ENCODE assay signal across 8 mouse cellular contexts in the genomic region with DNA sequence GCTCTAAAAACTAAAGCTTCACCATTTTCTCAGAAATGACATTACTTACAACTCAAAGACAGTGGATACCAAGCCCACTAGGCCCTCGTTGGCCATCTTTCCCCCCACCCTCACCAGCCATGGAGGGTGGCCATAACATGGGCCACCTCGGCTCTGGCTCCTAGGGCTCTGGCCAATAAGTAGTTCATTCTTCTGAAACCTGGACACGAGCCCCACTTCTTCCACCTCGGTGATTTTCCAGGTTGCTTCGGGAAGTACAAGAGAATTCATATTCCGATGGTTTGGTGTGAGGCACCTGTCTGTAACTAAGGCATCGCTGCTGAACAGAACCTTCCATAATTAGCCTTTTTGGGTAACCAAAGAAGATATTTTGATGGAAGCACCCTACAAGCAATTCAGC.
DNase-seq lines count a peak whose midpoint lies in the region; ATAC-seq lines count a peak whose summit lies in the region.

No protein-coding gene starts in this region.

- H3K27ac ChIP-seq in lung, embryonic 16.5 days (ENCODE audit: low read length) = peak overlapping the region; percentile 83; the same call in 1 of the 2 replicates
- no peak overlapping the region for H3K27ac ChIP-seq in hindbrain, embryonic 11.5 days (ENCODE audit: low read depth, low read length)
- peak overlapping the region; percentile 94 for H3K27ac ChIP-seq in midbrain, embryonic 10.5 days (replicated peaks)

- ATAC-seq in lung, embryonic 16.5 days (ENCODE audit: low read depth) = no peak
- no peak for ATAC-seq in hindbrain, embryonic 11.5 days (ENCODE audit: low FRiP score)

- H3K9me3 ChIP-seq in lung, embryonic 16.5 days (ENCODE audit: control insufficient read depth, low read length) = no peaks in the 10 kb centered on the region
- H3K9me3 ChIP-seq in hindbrain, embryonic 11.5 days (ENCODE audit: control insufficient read depth, low read length) = no peaks in the 10 kb centered on the region
- no peaks in the 10 kb centered on the region for H3K9me3 ChIP-seq in midbrain, embryonic 10.5 days (replicated peaks)

- no peak for DNase-seq in lung, postnatal 36 days
- peak; percentile 49 to 53 for DNase-seq in cerebellum, adult 18-20 months
- DNase-seq in hindbrain, embryonic 11.5 days (ENCODE audit: low spot score) = no peak
- DNase-seq in midbrain, embryonic 10.5 days (ENCODE audit: low spot score) = no peak
- no peak for DNase-seq in urinary bladder, postnatal 25 days (ENCODE audit: low spot score)
- no peak for DNase-seq in urinary bladder, postnatal 36 days (ENCODE audit: low spot score in 2 of 2)
- no peak for DNase-seq in right cerebral cortex, postnatal 4 days

- peak overlapping the region; percentile 66 for H3K4me2 ChIP-seq in lung, embryonic 16.5 days (ENCODE audit: low read depth, low read length)
- peak overlapping the region; percentile 75 for H3K4me2 ChIP-seq in hindbrain, embryonic 11.5 days (replicated peaks; ENCODE audit: low read depth, low read length)

- 39% methylated on average over 7 of the region's 7 CpGs for whole genome bisulfite sequencing in lung, embryonic 16.5 days
- WGBS in hindbrain, embryonic 11.5 days = 72% methylated on average over 7 of the region's 7 CpGs
- 72% methylated on average over 7 of the region's 7 CpGs for WGBS in midbrain, embryonic 10.5 days

- no peaks in the 10 kb centered on the region for H3K27me3 ChIP-seq in lung, embryonic 16.5 days (ENCODE audit: control insufficient read depth, insufficient read depth, low read depth, low read length)
- H3K27me3 ChIP-seq in hindbrain, embryonic 11.5 days (ENCODE audit: control insufficient read depth, insufficient read depth, low read length) = no peaks in the 10 kb centered on the region
- peaks cover 20% of the 10 kb centered on the region; the same call in 1 of the 2 replicates for H3K27me3 ChIP-seq in midbrain, embryonic 10.5 days (ENCODE audit: low read depth, poor library complexity, severe bottlenecking)

- peak overlapping the region; percentile 83 for H3K9ac ChIP-seq in lung, embryonic 16.5 days (ENCODE audit: low read length)
- H3K9ac ChIP-seq in hindbrain, embryonic 11.5 days (ENCODE audit: low read depth, low read length) = peak overlapping the region; percentile 71

- H3K36me3 ChIP-seq in lung, embryonic 16.5 days (ENCODE audit: control insufficient read depth, insufficient read depth, low read length) = no peaks in the 10 kb centered on the region
- no peaks in the 10 kb centered on the region for H3K36me3 ChIP-seq in hindbrain, embryonic 11.5 days (ENCODE audit: control insufficient read depth, insufficient read depth, low read length)
- peaks cover 4% of the 10 kb centered on the region; the same call in 1 of the 2 replicates for H3K36me3 ChIP-seq in midbrain, embryonic 10.5 days

- H3K4me1 ChIP-seq in lung, embryonic 16.5 days (replicated peaks; ENCODE audit: control insufficient read depth, insufficient read depth, low read length) = peaks cover 13% of the 10 kb centered on the region
- H3K4me1 ChIP-seq in hindbrain, embryonic 11.5 days (replicated peaks; ENCODE audit: control insufficient read depth, insufficient read depth, low read length) = 0 out of 2 replicates have a peak, but pooled peaks cover 2% of the 10 kb centered on the region
- H3K4me1 ChIP-seq in midbrain, embryonic 10.5 days = peaks cover 32% of the 10 kb centered on the region

- H3K4me3 ChIP-seq in lung, embryonic 16.5 days (ENCODE audit: low read length) = peak overlapping the region; percentile 65
- H3K4me3 ChIP-seq in hindbrain, embryonic 11.5 days (ENCODE audit: low read depth, low read length) = peak overlapping the region; percentile 61
- peak overlapping the region; percentile 61 for H3K4me3 ChIP-seq in midbrain, embryonic 10.5 days

Comparison
In these comparisons a context has a peak if more than half of its experiments do, and no peak if none do; other contexts are left out.
1. DNase-seq: peak in cerebellum, adult 18-20 months (2 of 2); none in lung, postnatal 36 days (single experiment), hindbrain, embryonic 11.5 days (single experiment), midbrain, embryonic 10.5 days (single experiment), urinary bladder, postnatal 25 days (single experiment), urinary bladder, postnatal 36 days (0 of 2) and right cerebral cortex, postnatal 4 days (single experiment).
2. Peak in every context shown above with its lines, with median percentiles within 50 percentile points of each other: H3K4me3 ChIP-seq.